Mouse (Mus musculus) gastrocnemius, postnatal 4 days (tissue): ENCODE measurements around the gene Zfp986. TPM values are rescaled to one million over a fixed set of nuclear protein-coding genes. Genes with fewer than 3 reads are reported as not detected.
"Not testable (repeated sequence)": the region's sequence is repeated elsewhere in the genome, so short reads cannot be mapped to it uniquely, and the experiment has no call there.

ENCODE experiments used
- DNase-seq, 2 experiments: peaks; one replicate each; pipeline ENCODE4 v3.0.0; 2021 to 2022; ENCODE audit warnings: low spot score in 2 of 2, mixed read lengths in 2 of 2
- long read RNA-seq, 2 experiments: library from polyadenylated mRNA; stranded (forward); transcript quantifications; one replicate each; pipeline ENCODE4 v2.0.0; 2021
- total RNA-seq, 2 experiments: library from RNA; stranded (reverse); gene quantifications; 2 replicates each; pipeline ENCODE4 v1.2.3; 2021

Zfp986 gene
- not detected for total RNA-seq
- long read RNA-seq, experiment 1, result 0 reads
- long read RNA-seq, experiment 2, result 0 reads

GRCm38 (mm10) chr4:145868494-145868893, at the start of gene Zfp986:
Gene Zfp986 (plus strand): TSS chr4:145868794.
- not testable (repeated sequence) for DNase-seq

- DNase-seq, result not testable (repeated sequence)
These were observed 48.6 kb upstream of the Zfp986 start for GRCm38 (mm10) chr4:145819946-145820345.

GRCm38 (mm10) chr4:145825606-145826005, 43.0 kb upstream of the Zfp986 start:
- not testable (repeated sequence) for DNase-seq

GRCm38 (mm10) chr4:145831328-145832062, 37.1 kb upstream of the Zfp986 start:
- DNase-seq, result not testable (repeated sequence)

- not testable (repeated sequence) for DNase-seq
These were observed 32.2 kb upstream of the Zfp986 start for GRCm38 (mm10) chr4:145836300-145836862.

- DNase-seq, result peak in 1 of 2 experiments; percentile 30
These were observed 31.6 kb upstream of the Zfp986 start for GRCm38 (mm10) chr4:145836863-145837440.

GRCm38 (mm10) chr4:145846793-145847192, 21.8 kb upstream of the Zfp986 start:
- DNase-seq, result not testable (repeated sequence)

- DNase-seq, result not testable (repeated sequence)
These were observed 20.3 kb upstream of the Zfp986 start for GRCm38 (mm10) chr4:145848183-145848890.

- DNase-seq, result not testable (repeated sequence)
These were observed 19.7 kb upstream of the Zfp986 start for GRCm38 (mm10) chr4:145848891-145849214.

- not testable (repeated sequence) for DNase-seq
These were observed 17.2 kb upstream of the Zfp986 start for GRCm38 (mm10) chr4:145851421-145851820.

GRCm38 (mm10) chr4:145863872-145864271, 4.7 kb upstream of the Zfp986 start:
- DNase-seq, result not testable (repeated sequence)

Other genes with a start within 250 kb of the Zfp986 start
- gene Zfp980, start 198.1 kb upstream of the Zfp986 start, total RNA-seq, result under 1 TPM in 1 of 2 experiments, not detected in 1; 0.31 TPM
- gene Zfp987, start 228.5 kb downstream of the Zfp986 start, total RNA-seq, result not detected